Mouse (Mus musculus) heart, adult 8-10 months (tissue): Measurements from ENCODE around the gene Pex11g. TPM values are rescaled to one million over a fixed set of nuclear protein-coding genes. Genes with fewer than 3 reads are reported as not detected.

Source experiments
- DNase-seq: peaks from one replicate; pipeline ENCODE4 v3.0.0; 2022; ENCODE audit warnings: low spot score
- total RNA-seq, 4 experiments: library from RNA; stranded (reverse); gene quantifications; 2 replicates each; pipeline ENCODE4 v1.2.4; 2022

The Pex11g gene
- total RNA-seq, 4 experiments from 2014 or later: 2.6 to 4.7 (median 4.1) TPM

GRCm38 (mm10) chr8:3416846-3417245 is 50.6 kb downstream of the Pex11g start:
- peak; percentile 26 for DNase-seq

GRCm38 (mm10) chr8:3415661-3416060 is 51.8 kb downstream of the Pex11g start:
- DNase-seq: no peak

- DNase-seq: no peak
These were observed 52.2 kb downstream of the Pex11g start for GRCm38 (mm10) chr8:3415259-3415658.

- DNase-seq: no peak
These were observed 52.8 kb downstream of the Pex11g start for GRCm38 (mm10) chr8:3414639-3415190.

GRCm38 (mm10) chr8:3412816-3413215 is 54.7 kb downstream of the Pex11g start:
- DNase-seq: no peak

GRCm38 (mm10) chr8:3411901-3412301 is 55.6 kb downstream of the Pex11g start:
- DNase-seq: peak; percentile 69

GRCm38 (mm10) chr8:3411085-3411484 is 56.4 kb downstream of the Pex11g start:
- DNase-seq: no peak

- no peak for DNase-seq
These were observed 60.1 kb downstream of the Pex11g start for GRCm38 (mm10) chr8:3407417-3407816.

Other genes with a start within 250 kb of the Pex11g start
- gene Insr, start 188.1 kb downstream of the Pex11g start, total RNA-seq: 100 to 1,000 TPM; 117 to 175 (median 143) TPM
- gene A430078G23Rik, start 114.3 kb downstream of the Pex11g start, total RNA-seq: 1 to 10 TPM in 1 of 4 experiments, under 1 TPM in 3; 0.19 to 1.5 (median 0.33) TPM
- gene Arhgef18, start 74.7 kb downstream of the Pex11g start, total RNA-seq: 10 to 100 TPM; 15.0 to 17.4 (median 15.8) TPM
- under 1 TPM in 1 of 4 experiments, not detected in 3; 0.16 TPM for gene Tex45, start 3.2 kb upstream of the Pex11g start, total RNA-seq
- 10 to 100 TPM; 24.2 to 30.9 (median 29.6) TPM for gene Zfp358, start 25.5 kb upstream of the Pex11g start, total RNA-seq
- 10 to 100 TPM; 20.6 to 24.2 (median 23.3) TPM for gene Mcoln1, start 32.8 kb upstream of the Pex11g start, total RNA-seq
- 1 to 10 TPM; 8.8 to 9.8 (median 9.6) TPM for gene Pnpla6, start 47.7 kb upstream of the Pex11g start, total RNA-seq
- gene C330021F23Rik, start 100.3 kb upstream of the Pex11g start, total RNA-seq: under 1 TPM in 1 of 4 experiments, not detected in 3; 0.57 TPM
- gene Camsap3, start 119.6 kb upstream of the Pex11g start, total RNA-seq: 1 to 10 TPM in 2 of 4 experiments, under 1 TPM in 2; 0.86 to 2.1 (median 1.0) TPM
- gene Xab2, start 153.6 kb upstream of the Pex11g start, total RNA-seq: 10 to 100 TPM; 13.8 to 18.5 (median 16.2) TPM
- gene Pet100, start 153.9 kb upstream of the Pex11g start, total RNA-seq: 100 to 1,000 TPM in 1 of 4 experiments, 10 to 100 TPM in 3; 84.2 to 104 (median 93.4) TPM
- gene Pcp2, start 157.9 kb upstream of the Pex11g start, total RNA-seq: not detected
- 1 to 10 TPM; 4.6 to 7.7 (median 5.6) TPM for gene Stxbp2, start 163.3 kb upstream of the Pex11g start, total RNA-seq
- gene Retn, start 188.1 kb upstream of the Pex11g start, total RNA-seq: 1 to 10 TPM in 2 of 4 experiments, under 1 TPM in 2; 0.38 to 1.9 (median 1.3) TPM
- 1 to 10 TPM in 1 of 4 experiments, not detected in 3; 3.5 TPM for gene Mcemp1, start 198.1 kb upstream of the Pex11g start, total RNA-seq
- gene Fcor, start 204.7 kb upstream of the Pex11g start, total RNA-seq: under 1 TPM in 2 of 4 experiments, not detected in 2; 0.86 to 0.97 TPM
- gene Trappc5, start 208.6 kb upstream of the Pex11g start, total RNA-seq: 10 to 100 TPM; 19.9 to 23.0 (median 20.6) TPM
- under 1 TPM; 0.22 to 0.55 (median 0.47) TPM for gene Fcer2a, start 226.5 kb upstream of the Pex11g start, total RNA-seq